Mouse (Mus musculus) right cerebral cortex, adult 2 months (tissue): ENCODE data around the gene Sspn.

Experiments
- DNase-seq, 2 experiments: peaks; one replicate each; pipeline ENCODE4 v3.0.0; 2021 to 2022; ENCODE audit warnings: low spot score in 2 of 2

Gene Sspn

GRCm38 (mm10) chr6:145972836-145973235 lies 41.4 kb downstream of the Sspn start:
- DNase-seq, result no peak

- DNase-seq, result no peak
Measured at GRCm38 (mm10) chr6:145973356-145973755, 41.9 kb downstream of the Sspn start.

- DNase-seq, result no peak
Measured at GRCm38 (mm10) chr6:145974766-145975165, 43.3 kb downstream of the Sspn start.

- DNase-seq, result no peak
Measured at GRCm38 (mm10) chr6:145977344-145977743, 45.9 kb downstream of the Sspn start.

- DNase-seq, result no peak
Measured at GRCm38 (mm10) chr6:145977771-145978450, 46.5 kb downstream of the Sspn start.

GRCm38 (mm10) chr6:145981074-145981473 lies 49.6 kb downstream of the Sspn start:
- no peak for DNase-seq

GRCm38 (mm10) chr6:145982335-145982734 lies 50.9 kb downstream of the Sspn start:
- DNase-seq, result no peak

GRCm38 (mm10) chr6:145990578-145990977 lies 59.1 kb downstream of the Sspn start:
- DNase-seq, result no peak

- no peak for DNase-seq
Measured at GRCm38 (mm10) chr6:145992526-145992925, 61.1 kb downstream of the Sspn start.

- DNase-seq, result no peak
Measured at GRCm38 (mm10) chr6:145992985-145993384, 61.5 kb downstream of the Sspn start.

- peak; percentile 81 to 82 for DNase-seq
Measured at GRCm38 (mm10) chr6:145998314-145999007, 67.0 kb downstream of the Sspn start.

GRCm38 (mm10) chr6:146000767-146001166 lies 69.3 kb downstream of the Sspn start:
- DNase-seq, result no peak

GRCm38 (mm10) chr6:146001396-146002191 lies 70.2 kb downstream of the Sspn start:
- no peak for DNase-seq

- DNase-seq, result no peak
Measured at GRCm38 (mm10) chr6:146004174-146004601, 72.7 kb downstream of the Sspn start.

GRCm38 (mm10) chr6:146005129-146005886 lies 73.9 kb downstream of the Sspn start:
- no peak for DNase-seq

GRCm38 (mm10) chr6:146005935-146006564 lies 74.6 kb downstream of the Sspn start:
- no peak for DNase-seq

GRCm38 (mm10) chr6:146006753-146007152 lies 75.3 kb downstream of the Sspn start:
- DNase-seq, result no peak

- DNase-seq, result peak; percentile 41 to 42
Measured at GRCm38 (mm10) chr6:146008450-146008981, 77.1 kb downstream of the Sspn start.

- no peak for DNase-seq
Measured at GRCm38 (mm10) chr6:146009163-146009915, 77.9 kb downstream of the Sspn start.

GRCm38 (mm10) chr6:146010093-146010764 lies 78.8 kb downstream of the Sspn start:
- DNase-seq, result peak in 1 of 2 experiments; percentile 29
